Mouse (Mus musculus): ENCODE data around the gene Lbh. TPM values are rescaled to one million over a fixed set of nuclear protein-coding genes. Genes with fewer than 3 reads are reported as not detected.

Gene Lbh
- 4.6 and 4.9 TPM in 2 replicates for polyA plus RNA-seq (2011; ENCODE audit: insufficient read depth, insufficient read length, low read depth, missing spikeins)

- H3K9me3 ChIP-seq (replicated peaks; ENCODE audit: control insufficient read depth, insufficient read depth, low read length, poor library complexity, severe bottlenecking), result no peaks in the 10 kb centered on the region
- H3K27me3 ChIP-seq (ENCODE audit: control insufficient read depth, insufficient read depth, low read length, poor library complexity, severe bottlenecking), result peaks cover 10% of the 10 kb centered on the region
- TF ChIP-seq POLR2A (IDR thresholded peaks at IDR 0.05; ENCODE audit: insufficient read depth, low read length) (no peak), EP300 (IDR thresholded peaks at IDR 0.05; ENCODE audit: insufficient read depth, low read depth, low read length) (no peak), CTCF (IDR thresholded peaks at IDR 0.05; ENCODE audit: low read depth, low read length) (no peak)
These were observed at the start of gene Lbh for GRCm38 (mm10) chr17:72918053-72918452. Gene Lbh (plus strand): TSS chr17:72918305.

GRCm38 (mm10) chr17:72878979-72879378, 39.1 kb upstream of the Lbh start:
- no peak overlapping the region for H3K4me3 ChIP-seq (ENCODE audit: low read depth, low read length)
- H3K27me3 ChIP-seq (ENCODE audit: control insufficient read depth, insufficient read depth, low read length, poor library complexity, severe bottlenecking), result peaks cover 3% of the 10 kb centered on the region
- peaks cover 3% of the 10 kb centered on the region; the same call in 1 of the 2 replicates for H3K9me3 ChIP-seq (replicated peaks; ENCODE audit: control insufficient read depth, insufficient read depth, low read length, poor library complexity, severe bottlenecking)
- H3K36me3 ChIP-seq (ENCODE audit: control insufficient read depth, insufficient read depth, low read length, poor library complexity, severe bottlenecking), result no peaks in the 10 kb centered on the region
- no peak overlapping the region for H3K27ac ChIP-seq (ENCODE audit: insufficient read depth, low read length)
- H3K4me1 ChIP-seq (ENCODE audit: control insufficient read depth, insufficient read depth, low read length), result peaks cover 8% of the 10 kb centered on the region
- TF ChIP-seq CTCF (IDR thresholded peaks at IDR 0.05; ENCODE audit: low read depth, low read length) (no peak), POLR2A (IDR thresholded peaks at IDR 0.05; ENCODE audit: insufficient read depth, low read length) (no peak)
- no peak overlapping the region for H3K9ac ChIP-seq (ENCODE audit: low read depth, poor library complexity, severe bottlenecking)

More at GRCm38 (mm10) chr17:72918053-72918452, at the start of gene Lbh:
- H3K4me3 ChIP-seq (ENCODE audit: low read depth, low read length), result peak within 1 kb of the TSS; percentile 74
- no peaks in the 10 kb centered on the region for H3K4me1 ChIP-seq (ENCODE audit: control insufficient read depth, insufficient read depth, low read length)
- H3K36me3 ChIP-seq (ENCODE audit: control insufficient read depth, insufficient read depth, low read length, poor library complexity, severe bottlenecking), result no peaks in the 10 kb centered on the region
- H3K9ac ChIP-seq (ENCODE audit: low read depth, poor library complexity, severe bottlenecking), result peak within 1 kb of the TSS; percentile 13
- H3K27ac ChIP-seq (ENCODE audit: insufficient read depth, low read length), result no peak within 1 kb of the TSS

GRCm38 (mm10) chr17:72880156-72880555, 37.9 kb upstream of the Lbh start:
- TF ChIP-seq POLR2A (IDR thresholded peaks at IDR 0.05; ENCODE audit: insufficient read depth, low read length) (no peak), CTCF (IDR thresholded peaks at IDR 0.05; ENCODE audit: low read depth, low read length) (no peak), EP300 (IDR thresholded peaks at IDR 0.05; ENCODE audit: insufficient read depth, low read depth, low read length) (no peak)
- Histone ChIP-seq H3K27ac (ENCODE audit: insufficient read depth, low read length) (no peak overlapping the region), H3K27me3 (ENCODE audit: control insufficient read depth, insufficient read depth, low read length, poor library complexity, severe bottlenecking) (peaks cover 3% of the 10 kb centered on the region), H3K4me3 (ENCODE audit: low read depth, low read length) (no peak overlapping the region), H3K36me3 (ENCODE audit: control insufficient read depth, insufficient read depth, low read length, poor library complexity, severe bottlenecking) (no peaks in the 10 kb centered on the region), H3K9ac (ENCODE audit: low read depth, poor library complexity, severe bottlenecking) (no peak overlapping the region), H3K9me3 (replicated peaks; ENCODE audit: control insufficient read depth, insufficient read depth, low read length, poor library complexity, severe bottlenecking) (peaks cover 10% of the 10 kb centered on the region), H3K4me1 (ENCODE audit: control insufficient read depth, insufficient read depth, low read length) (peaks cover 8% of the 10 kb centered on the region)

GRCm38 (mm10) chr17:72881051-72881450, 37.1 kb upstream of the Lbh start:
- Histone ChIP-seq H3K4me3 (ENCODE audit: low read depth, low read length) (no peak overlapping the region), H3K4me1 (ENCODE audit: control insufficient read depth, insufficient read depth, low read length) (peaks cover 8% of the 10 kb centered on the region), H3K9me3 (replicated peaks; ENCODE audit: control insufficient read depth, insufficient read depth, low read length, poor library complexity, severe bottlenecking) (peaks cover 10% of the 10 kb centered on the region), H3K36me3 (ENCODE audit: control insufficient read depth, insufficient read depth, low read length, poor library complexity, severe bottlenecking) (no peaks in the 10 kb centered on the region), H3K27me3 (ENCODE audit: control insufficient read depth, insufficient read depth, low read length, poor library complexity, severe bottlenecking) (peaks cover 3% of the 10 kb centered on the region), H3K27ac (ENCODE audit: insufficient read depth, low read length) (no peak overlapping the region), H3K9ac (ENCODE audit: low read depth, poor library complexity, severe bottlenecking) (no peak overlapping the region)
- TF ChIP-seq POLR2A (IDR thresholded peaks at IDR 0.05; ENCODE audit: insufficient read depth, low read length) (no peak), EP300 (IDR thresholded peaks at IDR 0.05; ENCODE audit: insufficient read depth, low read depth, low read length) (no peak), CTCF (IDR thresholded peaks at IDR 0.05; ENCODE audit: low read depth, low read length) (no peak)

- peaks cover 10% of the 10 kb centered on the region for H3K9me3 ChIP-seq (replicated peaks; ENCODE audit: control insufficient read depth, insufficient read depth, low read length, poor library complexity, severe bottlenecking)
- H3K4me1 ChIP-seq (ENCODE audit: control insufficient read depth, insufficient read depth, low read length), result peaks cover 8% of the 10 kb centered on the region
- H3K27me3 ChIP-seq (ENCODE audit: control insufficient read depth, insufficient read depth, low read length, poor library complexity, severe bottlenecking), result peaks cover 3% of the 10 kb centered on the region
- no peak overlapping the region for H3K4me3 ChIP-seq (ENCODE audit: low read depth, low read length)
- H3K9ac ChIP-seq (ENCODE audit: low read depth, poor library complexity, severe bottlenecking), result no peak overlapping the region
- H3K36me3 ChIP-seq (ENCODE audit: control insufficient read depth, insufficient read depth, low read length, poor library complexity, severe bottlenecking), result no peaks in the 10 kb centered on the region
- no peak overlapping the region for H3K27ac ChIP-seq (ENCODE audit: insufficient read depth, low read length)
- TF ChIP-seq CTCF (IDR thresholded peaks at IDR 0.05; ENCODE audit: low read depth, low read length) (no peak), POLR2A (IDR thresholded peaks at IDR 0.05; ENCODE audit: insufficient read depth, low read length) (no peak), EP300 (IDR thresholded peaks at IDR 0.05; ENCODE audit: insufficient read depth, low read depth, low read length) (peak; percentile 93)
These were observed 36.3 kb upstream of the Lbh start for GRCm38 (mm10) chr17:72881804-72882203.

GRCm38 (mm10) chr17:72889556-72890397, 28.3 kb upstream of the Lbh start:
- no peaks in the 10 kb centered on the region; the same call in none of the 2 replicates for H3K9me3 ChIP-seq (replicated peaks; ENCODE audit: control insufficient read depth, insufficient read depth, low read length, poor library complexity, severe bottlenecking)
- H3K9ac ChIP-seq (ENCODE audit: low read depth, poor library complexity, severe bottlenecking), result no peak overlapping the region
- H3K27ac ChIP-seq (ENCODE audit: insufficient read depth, low read length), result no peak overlapping the region
- TF ChIP-seq CTCF (IDR thresholded peaks at IDR 0.05; ENCODE audit: low read depth, low read length) (peak; percentile 13), EP300 (IDR thresholded peaks at IDR 0.05; ENCODE audit: insufficient read depth, low read depth, low read length) (no peak), POLR2A (IDR thresholded peaks at IDR 0.05; ENCODE audit: insufficient read depth, low read length) (no peak)
- H3K4me1 ChIP-seq (ENCODE audit: control insufficient read depth, insufficient read depth, low read length), result no peaks in the 10 kb centered on the region
- H3K36me3 ChIP-seq (ENCODE audit: control insufficient read depth, insufficient read depth, low read length, poor library complexity, severe bottlenecking), result no peaks in the 10 kb centered on the region
- no peak overlapping the region for H3K4me3 ChIP-seq (ENCODE audit: low read depth, low read length)
- no peaks in the 10 kb centered on the region for H3K27me3 ChIP-seq (ENCODE audit: control insufficient read depth, insufficient read depth, low read length, poor library complexity, severe bottlenecking)

Data from ES-Bruce4 (cell line).